Mouse (Mus musculus) heart, postnatal 0 days (tissue): ENCODE results near the gene Cryl1.

Experiments used
- CTCF ChIP-seq: IDR thresholded peaks from 2 replicates; pipeline ENCODE4 v1.5.1; 2016; ENCODE audit warnings: antibody characterized with exemption, control low read depth, low read depth
- EP300 ChIP-seq: IDR thresholded peaks from 2 replicates; pipeline ENCODE4 v1.6.1; 2016; ENCODE audit warnings: antibody characterized with exemption, low read depth

GRCm38 (mm10) chr14:57367327-57367726 is 31.0 kb downstream of the Cryl1 start:
- TF ChIP-seq CTCF (no peak), EP300 (no peak)
